Mouse (Mus musculus) testis, adult 2 months (tissue): ENCODE measurements around the gene Tmem199.

Experiments
- CTCF ChIP-seq: fragments of 200-500 bp; IDR thresholded peaks from 2 replicates; pipeline ENCODE4 v1.5.1; 2012; ENCODE audit warnings: low read depth, mild to moderate bottlenecking, inconsistent platforms, low read length, moderate library complexity; ENCODE audit not compliant: control insufficient read depth, insufficient read depth, insufficient replicate concordance
- POLR2A ChIP-seq: fragments of 200-500 bp; IDR thresholded peaks from 2 replicates; pipeline ENCODE4 v1.6.1; 2012; ENCODE audit warnings: low read depth, mild to moderate bottlenecking, inconsistent platforms, low read length, moderate library complexity; ENCODE audit not compliant: control insufficient read depth

DNA sequence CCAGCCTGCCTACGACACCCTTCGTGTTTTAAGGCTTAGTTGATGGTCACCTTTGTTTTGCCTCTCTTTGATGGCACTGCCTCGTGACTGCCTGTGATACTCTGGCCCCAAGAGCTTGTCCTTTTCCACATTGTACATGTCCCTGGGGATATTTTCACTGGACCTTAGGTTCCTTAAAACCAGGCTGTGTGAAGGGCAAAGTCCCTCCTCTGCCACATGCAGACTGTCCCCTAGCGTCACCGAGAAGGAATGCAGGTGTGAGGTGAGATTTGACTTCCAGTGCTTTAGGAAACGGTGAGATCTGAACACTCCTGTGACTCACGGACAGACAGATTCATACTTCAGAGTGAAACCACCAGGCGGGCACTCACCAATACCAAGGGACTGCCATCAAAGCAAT, 45.3 kb upstream of the Tmem199 start:
- TF ChIP-seq CTCF (no peak), POLR2A (no peak)
